Mouse (Mus musculus) ES-E14 (cell line): ENCODE measurements around the gene Tuba8.

ENCODE experiments used
- CHD2 ChIP-seq: IDR thresholded peaks from 2 replicates; pipeline ENCODE4 v1.6.1; 2014; ENCODE audit warnings: mild to moderate bottlenecking, low read depth, low read length, inconsistent platforms
- HCFC1 ChIP-seq: IDR thresholded peaks from 2 replicates; pipeline ENCODE4 v1.6.1; 2012; ENCODE audit warnings: low read length, inconsistent platforms, borderline replicate concordance; ENCODE audit not compliant: insufficient read depth
- MAFK ChIP-seq: IDR thresholded peaks from 2 replicates; pipeline ENCODE4 v1.6.1; 2014; ENCODE audit warnings: mild to moderate bottlenecking, low read depth, low read length, inconsistent platforms; ENCODE audit not compliant: insufficient read depth
- ZC3H11A ChIP-seq: IDR thresholded peaks from 2 replicates; pipeline ENCODE4 v1.6.1; 2012; ENCODE audit warnings: low read depth, mild to moderate bottlenecking, inconsistent platforms, low read length, borderline replicate concordance
- ZNF384 ChIP-seq: IDR thresholded peaks from 2 replicates; pipeline ENCODE4 v1.6.1; 2012; ENCODE audit warnings: low read depth, low read length, inconsistent platforms

DNA sequence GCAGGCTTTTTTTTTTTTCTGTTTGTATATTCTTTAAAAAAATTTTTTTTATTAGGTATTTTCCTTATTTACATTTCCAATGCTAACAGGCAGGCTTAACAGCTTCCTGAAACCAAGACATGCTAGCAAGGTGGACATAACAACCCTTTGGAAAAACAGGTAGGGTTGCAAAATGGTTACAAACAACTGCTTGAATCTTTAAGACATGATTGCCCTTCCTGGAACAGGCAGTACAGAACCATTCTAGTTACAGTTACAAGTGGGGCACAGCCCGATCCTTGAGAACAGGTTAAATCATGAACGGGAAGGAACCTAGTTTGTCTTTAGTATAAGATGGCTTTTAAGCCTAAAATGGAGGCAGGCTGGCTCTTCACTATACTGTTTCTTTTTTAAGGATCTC, 25.9 kb downstream of the Tuba8 start:
- TF ChIP-seq CHD2 = no peak
- no peak for TF ChIP-seq HCFC1
- TF ChIP-seq MAFK = no peak
- no peak for TF ChIP-seq ZC3H11A
- no peak for TF ChIP-seq ZNF384
